Mouse (Mus musculus): ENCODE data around the gene Npy4r.

Npy4r gene

GRCm38 (mm10) chr14:34152342-34152741 lies at the start of gene Npy4r:
TSS of gene Npy4r (minus strand) at chr14:34152489.
- no peak for TF ChIP-seq GATA4 (IDR thresholded peaks at IDR 0.05; ENCODE audit: insufficient replicate concordance, low read length)

- no peak for TF ChIP-seq GATA4 (IDR thresholded peaks at IDR 0.05; ENCODE audit: insufficient replicate concordance, low read length)
Observed at GRCm38 (mm10) chr14:34201231-34202035, 49.1 kb upstream of the Npy4r start, which contains the start of gene Gprin2. TSS of gene Gprin2 (minus strand) at chr14:34201653.

- TF ChIP-seq GATA4 (IDR thresholded peaks at IDR 0.05; ENCODE audit: insufficient replicate concordance, low read length), result no peak
Observed at GRCm38 (mm10) chr14:34200738-34201230, 48.5 kb upstream of the Npy4r start.

- TF ChIP-seq GATA4 (IDR thresholded peaks at IDR 0.05; ENCODE audit: insufficient replicate concordance, low read length), result no peak
Observed at GRCm38 (mm10) chr14:34196706-34197105, 44.4 kb upstream of the Npy4r start.

- no peak for TF ChIP-seq GATA4 (IDR thresholded peaks at IDR 0.05; ENCODE audit: insufficient replicate concordance, low read length)
Observed at GRCm38 (mm10) chr14:34195466-34195865, 43.2 kb upstream of the Npy4r start.

- no peak for TF ChIP-seq GATA4 (IDR thresholded peaks at IDR 0.05; ENCODE audit: insufficient replicate concordance, low read length)
Observed at GRCm38 (mm10) chr14:34193879-34194278, 41.6 kb upstream of the Npy4r start.

- TF ChIP-seq GATA4 (IDR thresholded peaks at IDR 0.05; ENCODE audit: insufficient replicate concordance, low read length), result no peak
Observed at GRCm38 (mm10) chr14:34190361-34190760, 38.1 kb upstream of the Npy4r start.

GRCm38 (mm10) chr14:34188629-34189028 lies 36.3 kb upstream of the Npy4r start:
- TF ChIP-seq GATA4 (IDR thresholded peaks at IDR 0.05; ENCODE audit: insufficient replicate concordance, low read length), result no peak

GRCm38 (mm10) chr14:34183101-34183500 lies 30.8 kb upstream of the Npy4r start:
- TF ChIP-seq GATA4 (IDR thresholded peaks at IDR 0.05; ENCODE audit: insufficient replicate concordance, low read length), result no peak

GRCm38 (mm10) chr14:34179351-34179750 lies 27.1 kb upstream of the Npy4r start:
- TF ChIP-seq GATA4 (IDR thresholded peaks at IDR 0.05; ENCODE audit: insufficient replicate concordance, low read length), result no peak

GRCm38 (mm10) chr14:34171107-34171506 lies 18.8 kb upstream of the Npy4r start:
- TF ChIP-seq GATA4 (IDR thresholded peaks at IDR 0.05; ENCODE audit: insufficient replicate concordance, low read length), result no peak

GRCm38 (mm10) chr14:34155752-34156151 lies 3.5 kb upstream of the Npy4r start:
- TF ChIP-seq GATA4 (IDR thresholded peaks at IDR 0.05; ENCODE audit: insufficient replicate concordance, low read length), result no peak

GRCm38 (mm10) chr14:34154601-34155337 lies 2.5 kb upstream of the Npy4r start:
- no peak for TF ChIP-seq GATA4 (IDR thresholded peaks at IDR 0.05; ENCODE audit: insufficient replicate concordance, low read length)

GRCm38 (mm10) chr14:34142915-34143314 lies 9.4 kb downstream of the Npy4r start:
- no peak for TF ChIP-seq GATA4 (IDR thresholded peaks at IDR 0.05; ENCODE audit: insufficient replicate concordance, low read length)

- no peak for TF ChIP-seq GATA4 (IDR thresholded peaks at IDR 0.05; ENCODE audit: insufficient replicate concordance, low read length)
Observed at GRCm38 (mm10) chr14:34142316-34142715, 10.0 kb downstream of the Npy4r start.

Data from liver, adult (tissue).